28 mouse cellular contexts compared by ENCODE assay signal in genomic region chr11:100277726-100278480, GRCm38 (mm10). TPM values are rescaled to one million over a fixed set of nuclear protein-coding genes. Genes with fewer than 3 reads are reported as not detected.
DNase-seq lines count a peak whose midpoint lies in the region; ATAC-seq and TF ChIP-seq lines count a peak whose summit lies in the region.
"Had no signal": no experiment of that assay in that cellular context is flagged by ENCODE, and none has a peak within 500 bp of the region (broad histone marks: within the 10 kb centered on the region; RNA-seq: fewer than 3 reads in every experiment).

No protein-coding gene starts in this region.

- WGBS in embryonic facial prominence, embryonic 15.5 days, result 58% methylated on average over 15 of the region's 15 CpGs
- WGBS in embryonic facial prominence, embryonic 10.5 days, result 76% methylated on average over 15 of the region's 15 CpGs
- WGBS in lung, postnatal 0 days, result 47% methylated on average over 15 of the region's 15 CpGs

- H3K4me3 ChIP-seq in embryonic facial prominence, embryonic 15.5 days (replicated peaks), result no peak overlapping the region
- H3K4me3 ChIP-seq in embryonic facial prominence, embryonic 10.5 days, result no peak overlapping the region
- H3K4me3 ChIP-seq in lung, postnatal 0 days (ENCODE audit: low read depth, low read length), result no peak overlapping the region
- H3K4me3 ChIP-seq: embryonic facial prominence, embryonic 13.5 days; forebrain, embryonic 10.5 days; heart, embryonic 13.5 days; hindbrain, embryonic 12.5 days had no signal

- H3K4me2 ChIP-seq in embryonic facial prominence, embryonic 15.5 days (replicated peaks), result no peak overlapping the region
- H3K4me2 ChIP-seq in lung, postnatal 0 days (replicated peaks; ENCODE audit: low read depth, low read length), result no peak overlapping the region
- H3K4me2 ChIP-seq: embryonic facial prominence, embryonic 13.5 days; heart, embryonic 13.5 days; hindbrain, embryonic 12.5 days had no signal

- TF ChIP-seq CTCF in lung, postnatal 0 days (IDR thresholded peaks at IDR 0.05), result no peak

- H3K27ac ChIP-seq in embryonic facial prominence, embryonic 15.5 days (replicated peaks), result peak overlapping the region; percentile 19; the same call in 1 of the 2 replicates
- no peak overlapping the region for H3K27ac ChIP-seq in embryonic facial prominence, embryonic 10.5 days (replicated peaks)
- H3K27ac ChIP-seq in lung, postnatal 0 days (ENCODE audit: low read length), result no peak overlapping the region
- H3K27ac ChIP-seq: embryonic facial prominence, embryonic 13.5 days; forebrain, embryonic 10.5 days; heart, embryonic 13.5 days; hindbrain, embryonic 12.5 days had no signal

- no peaks in the 10 kb centered on the region for H3K36me3 ChIP-seq in embryonic facial prominence, embryonic 15.5 days
- no peaks in the 10 kb centered on the region for H3K36me3 ChIP-seq in embryonic facial prominence, embryonic 10.5 days (replicated peaks)
- H3K36me3 ChIP-seq in lung, postnatal 0 days (ENCODE audit: insufficient read depth, low read length), result no peaks in the 10 kb centered on the region
- H3K36me3 ChIP-seq: embryonic facial prominence, embryonic 13.5 days; forebrain, embryonic 10.5 days; G1E; heart, embryonic 13.5 days; hindbrain, embryonic 12.5 days had no signal

- no peak for DNase-seq in embryonic facial prominence, embryonic 10.5 days (ENCODE audit: low spot score)
- DNase-seq in ES-CJ7 (ENCODE audit: low read depth, low spot score) (peak; percentile 84), liver (no peak)
- peak; percentile 80 for DNase-seq in fat pad, adult 2 months (ENCODE audit: extremely low read depth, low read depth, low spot score)
- DNase-seq in layer of hippocampus, postnatal 10 days (ENCODE audit: low spot score in 2 of 2), result no peak
- DNase-seq in lung, postnatal 0 days (ENCODE audit: low spot score), result no peak
- DNase-seq: adrenal gland, postnatal 10 days; cerebellum, adult 9-10 months; cerebellum, postnatal 25 days; heart, postnatal 36 days; kidney, adult 8-10 months had no signal

- TF ChIP-seq EP300 in lung, postnatal 0 days (IDR thresholded peaks at IDR 0.05), result no peak

- ATAC-seq in embryonic facial prominence, embryonic 15.5 days (ENCODE audit: insufficient number of reproducible peaks, low FRiP score, low TSS enrichment, low read depth), result no peak
- no peak for ATAC-seq in lung, postnatal 0 days
- ATAC-seq: activated CD4-positive, CD25-positive, alpha-beta regulatory T cell, adult 4 months; CD4-positive, CD25-positive, alpha-beta regulatory T cell, adult 4 months; forebrain, embryonic 14.5 days; hindbrain, embryonic 16.5 days; inflammation-experienced regulatory T-cells, adult 6 months; intestine, postnatal 0 days had no signal

- peaks cover 5% of the 10 kb centered on the region; the same call in 1 of the 2 replicates for H3K4me1 ChIP-seq in embryonic facial prominence, embryonic 15.5 days
- H3K4me1 ChIP-seq in embryonic facial prominence, embryonic 10.5 days, result peaks cover 8% of the 10 kb centered on the region; the same call in 1 of the 2 replicates
- no peaks in the 10 kb centered on the region for H3K4me1 ChIP-seq in lung, postnatal 0 days (ENCODE audit: insufficient read depth, low read depth, low read length)
- H3K4me1 ChIP-seq: embryonic facial prominence, embryonic 13.5 days had no signal

- H3K27me3 ChIP-seq in embryonic facial prominence, embryonic 15.5 days, result no peaks in the 10 kb centered on the region
- H3K27me3 ChIP-seq in embryonic facial prominence, embryonic 10.5 days (replicated peaks; ENCODE audit: low read depth, poor library complexity, severe bottlenecking), result no peaks in the 10 kb centered on the region
- no peaks in the 10 kb centered on the region for H3K27me3 ChIP-seq in lung, postnatal 0 days (replicated peaks; ENCODE audit: insufficient read depth, low read length)
- H3K27me3 ChIP-seq: embryonic facial prominence, embryonic 13.5 days; hindbrain, embryonic 12.5 days had no signal

- H3K9ac ChIP-seq in embryonic facial prominence, embryonic 15.5 days, result no peak overlapping the region
- no peak overlapping the region for H3K9ac ChIP-seq in lung, postnatal 0 days (replicated peaks; ENCODE audit: low read depth)
- H3K9ac ChIP-seq: embryonic facial prominence, embryonic 13.5 days; heart, embryonic 13.5 days; hindbrain, embryonic 12.5 days had no signal

- H3K9me3 ChIP-seq in embryonic facial prominence, embryonic 15.5 days (replicated peaks), result no peaks in the 10 kb centered on the region
- H3K9me3 ChIP-seq in embryonic facial prominence, embryonic 10.5 days, result no peaks in the 10 kb centered on the region
- H3K9me3 ChIP-seq in lung, postnatal 0 days (ENCODE audit: low read length), result no peaks in the 10 kb centered on the region
- H3K9me3 ChIP-seq: embryonic facial prominence, embryonic 13.5 days; forebrain, embryonic 10.5 days; heart, embryonic 13.5 days; hindbrain, embryonic 12.5 days had no signal

RNA-seq across cellular contexts. Expression of gene Krt42, which starts 8.2 kb away (rescaled TPM):
- 0.25 and 0.37 TPM in 2 replicates for polyA plus RNA-seq in embryonic facial prominence, embryonic 15.5 days (2015; fragmentation: Nextera tagmentation; extraction: Ambion mirVana)
- not detected in 2 replicates for polyA plus RNA-seq in embryonic facial prominence, embryonic 10.5 days (2016; fragmentation: Nextera tagmentation; extraction: Ambion mirVana)
- total RNA-seq in layer of hippocampus, postnatal 10 days (2021), result not detected
- polyA plus RNA-seq in lung, postnatal 0 days (2015; fragmentation: Nextera tagmentation; extraction: Ambion mirVana), result not detected in 2 replicates
- total RNA-seq: adrenal gland, postnatal 10 days; gastrocnemius, adult 8-10 months; gastrocnemius, postnatal 4 days; heart, postnatal 36 days had no signal
- polyA plus RNA-seq: activated CD4-positive, CD25-positive, alpha-beta regulatory T cell, adult 4 months; CD4-positive, CD25-positive, alpha-beta regulatory T cell, adult 4 months; cortical plate, adult 2 months; forebrain, embryonic 10.5 days; forebrain, embryonic 14.5 days; G1E; heart, embryonic 13.5 days; heart, postnatal 0 days; hindbrain, embryonic 12.5 days; hindbrain, embryonic 16.5 days; inflammation-experienced regulatory T-cells, adult 6 months; kidney, embryonic 16.5 days had no signal

RNA-seq across cellular contexts. Expression of gene Krt17, which starts 17.1 kb away (rescaled TPM):
- polyA plus RNA-seq in embryonic facial prominence, embryonic 15.5 days (2015; fragmentation: Nextera tagmentation; extraction: Ambion mirVana), result 399 and 504 TPM in 2 replicates
- 0.28 and 0.67 TPM in 2 replicates for polyA plus RNA-seq in embryonic facial prominence, embryonic 10.5 days (2016; fragmentation: Nextera tagmentation; extraction: Ambion mirVana)
- not detected for total RNA-seq in layer of hippocampus, postnatal 10 days (2021)
- polyA plus RNA-seq in lung, postnatal 0 days (2015; fragmentation: Nextera tagmentation; extraction: Ambion mirVana), result 0.58 and 0.65 TPM in 2 replicates
- total RNA-seq: adrenal gland, postnatal 10 days; G1E; gastrocnemius, adult 8-10 months; heart, postnatal 36 days had no signal
- polyA plus RNA-seq: forebrain, embryonic 10.5 days had no signal

RNA-seq across cellular contexts. Expression of gene Krt16, which starts 29.2 kb away (rescaled TPM):
- 6.9 and 7.0 TPM in 2 replicates for polyA plus RNA-seq in embryonic facial prominence, embryonic 15.5 days (2015; fragmentation: Nextera tagmentation; extraction: Ambion mirVana)
- polyA plus RNA-seq in embryonic facial prominence, embryonic 10.5 days (2016; fragmentation: Nextera tagmentation; extraction: Ambion mirVana), result not detected in 2 replicates
- not detected for total RNA-seq in layer of hippocampus, postnatal 10 days (2021)
- not detected in 2 replicates for polyA plus RNA-seq in lung, postnatal 0 days (2015; fragmentation: Nextera tagmentation; extraction: Ambion mirVana)
- total RNA-seq: adrenal gland, postnatal 10 days; gastrocnemius, adult 8-10 months; heart, postnatal 36 days had no signal
- polyA plus RNA-seq: activated CD4-positive, CD25-positive, alpha-beta regulatory T cell, adult 4 months; CD4-positive, CD25-positive, alpha-beta regulatory T cell, adult 4 months; cortical plate, adult 2 months; forebrain, embryonic 10.5 days; forebrain, embryonic 14.5 days; G1E; heart, embryonic 13.5 days; heart, postnatal 0 days; hindbrain, embryonic 12.5 days; hindbrain, embryonic 16.5 days; inflammation-experienced regulatory T-cells, adult 6 months; intestine, postnatal 0 days; kidney, embryonic 16.5 days had no signal

RNA-seq across cellular contexts. Expression of gene Eif1, which starts 41.8 kb away (rescaled TPM):
- polyA plus RNA-seq in embryonic facial prominence, embryonic 15.5 days (2015; fragmentation: Nextera tagmentation; extraction: Ambion mirVana), result 1,638 and 1,748 TPM in 2 replicates
- polyA plus RNA-seq in embryonic facial prominence, embryonic 10.5 days (2016; fragmentation: Nextera tagmentation; extraction: Ambion mirVana), result 1,675 and 1,681 TPM in 2 replicates
- 100 to 1,000 TPM; 648 to 674 TPM for total RNA-seq in layer of hippocampus, postnatal 10 days (2021)
- 2,114 and 2,164 TPM in 2 replicates for polyA plus RNA-seq in lung, postnatal 0 days (2015; fragmentation: Nextera tagmentation; extraction: Ambion mirVana)

RNA-seq across cellular contexts. Expression of gene Gast, which starts 56.3 kb away (rescaled TPM):
- polyA plus RNA-seq in embryonic facial prominence, embryonic 15.5 days (2015; fragmentation: Nextera tagmentation; extraction: Ambion mirVana), result 6.0 and 6.7 TPM in 2 replicates
- polyA plus RNA-seq in embryonic facial prominence, embryonic 10.5 days (2016; fragmentation: Nextera tagmentation; extraction: Ambion mirVana), result 0.37 TPM in 1 of 2 replicates, not detected in the other
- total RNA-seq in layer of hippocampus, postnatal 10 days (2021), result not detected
- polyA plus RNA-seq in lung, postnatal 0 days (2015; fragmentation: Nextera tagmentation; extraction: Ambion mirVana), result not detected in 2 replicates
- total RNA-seq: adrenal gland, postnatal 10 days; G1E; gastrocnemius, adult 8-10 months; gastrocnemius, postnatal 4 days; heart, postnatal 36 days had no signal
- polyA plus RNA-seq: activated CD4-positive, CD25-positive, alpha-beta regulatory T cell, adult 4 months; CD4-positive, CD25-positive, alpha-beta regulatory T cell, adult 4 months; forebrain, embryonic 10.5 days; G1E; heart, embryonic 13.5 days; heart, postnatal 0 days; hindbrain, embryonic 16.5 days; inflammation-experienced regulatory T-cells, adult 6 months; kidney, embryonic 16.5 days had no signal

Comparison
In these comparisons a context has a peak if more than half of its experiments do, and no peak if none do; other contexts are left out.
1. RNA of gene Krt17, which starts 17.1 kb away (polyA plus RNA-seq): 399 to 504 TPM in embryonic facial prominence, embryonic 15.5 days; 0.28 to 0.67 TPM in embryonic facial prominence, embryonic 10.5 days and 0.58 to 0.65 TPM in lung, postnatal 0 days; every median in the first group is over 100 times any median in the second.
2. DNase-seq: peak in ES-CJ7 (single experiment) and fat pad, adult 2 months (single experiment); none in embryonic facial prominence, embryonic 10.5 days (single experiment), layer of hippocampus, postnatal 10 days (0 of 2), liver (single experiment) and lung, postnatal 0 days (single experiment).